Mouse (Mus musculus) central nervous system, embryonic 11.5 days (tissue): ENCODE results near the gene Rex2. TPM values are rescaled to one million over a fixed set of nuclear protein-coding genes. Genes with fewer than 3 reads are reported as not detected.

ENCODE experiments used
- polyA plus RNA-seq: library from polyadenylated mRNA; depleted of rRNA; stranded (reverse); fragments of >200 nt; gene quantifications from 2 replicates; pipeline ENCODE4 v1.2.3, GENCODE M21; 2012; rRNA removed

Gene Rex2
- polyA plus RNA-seq = 0.12 TPM in 1 of 2 replicates, not detected in the other

DNA sequence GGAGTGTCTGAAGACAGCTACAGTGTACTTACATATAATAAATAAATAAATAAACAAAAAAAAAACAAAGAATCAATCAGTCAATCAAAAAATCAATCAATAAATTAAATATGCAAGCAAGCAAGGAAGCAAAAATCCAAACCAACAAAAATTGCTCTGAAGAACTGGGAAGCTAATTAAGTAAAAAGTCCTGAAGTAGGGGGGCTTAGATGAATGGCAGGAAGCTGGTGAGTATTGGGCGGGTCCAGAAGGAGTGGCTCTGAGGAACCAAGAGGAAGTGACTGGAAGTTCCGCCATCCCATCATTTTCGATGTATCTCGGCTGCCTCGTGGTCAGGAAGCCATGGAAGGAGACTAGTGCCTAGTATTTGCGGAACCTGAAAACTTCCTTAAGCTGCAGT, at the start of gene Rex2:
TSS of gene Rex2 (plus strand) at position 301 of the 400 bp plus-strand sequence.

Other genes starting within 250 kb of the Rex2 start
- gene Gm21411, start 112.3 kb upstream of the Rex2 start, polyA plus RNA-seq = not detected in 2 replicates
- 0.02 and 0.10 TPM in 2 replicates for gene Zfp989, start 49.9 kb upstream of the Rex2 start, polyA plus RNA-seq
- gene Zfp991, start 110.2 kb downstream of the Rex2 start, polyA plus RNA-seq = 3.5 and 7.7 TPM in 2 replicates